Mouse (Mus musculus) embryonic facial prominence, embryonic 14.5 days (tissue): Measurements from ENCODE around the gene Lsamp. TPM values are rescaled to one million over a fixed set of nuclear protein-coding genes. Genes with fewer than 3 reads are reported as not detected.
A peak's percentile ranks its signal among the peaks of the same experiment; 100 is the strongest.

Experiments
- ATAC-seq: fragments of 200-750 bp; cut with Nextera tagmentation; 2 replicates; pipeline ENCODE4 v1.8.0; 2017; ENCODE audit warnings: low read depth, moderate number of reproducible peaks, moderate TSS enrichment
- DNase-seq: peaks from one replicate; pipeline ENCODE4 v3.0.0-alpha.2; 2015; ENCODE audit warnings: low spot score
- H3K27ac ChIP-seq: fragments of 300-500 bp; sonication (generic); replicated peaks from 2 replicates; pipeline ENCODE4 v1.5.1; 2014; ENCODE audit warnings: low read depth, mild to moderate bottlenecking, low read length, moderate library complexity
- H3K27me3 ChIP-seq: fragments of 300-500 bp; sonication (generic); replicated peaks from 2 replicates; pipeline ENCODE4 v1.6.1; 2014; ENCODE audit warnings: low read length; ENCODE audit not compliant: control insufficient read depth, insufficient read depth
- H3K36me3 ChIP-seq: fragments of 300-500 bp; sonication (generic); 2 replicates; pipeline ENCODE4 v1.6.1; 2014; ENCODE audit warnings: low read length, mixed read lengths; ENCODE audit not compliant: control insufficient read depth, insufficient read depth
- H3K4me1 ChIP-seq: fragments of 300-500 bp; sonication (generic); 2 replicates; pipeline ENCODE4 v1.6.1; 2014; ENCODE audit warnings: antibody characterized with exemption, low read length; ENCODE audit not compliant: control insufficient read depth, insufficient read depth
- H3K4me2 ChIP-seq: fragments of 300-500 bp; sonication (generic); 2 replicates; pipeline ENCODE4 v1.6.1; 2014; ENCODE audit warnings: low read depth, mild to moderate bottlenecking, low read length, moderate library complexity, mixed read lengths
- H3K4me3 ChIP-seq: fragments of 300-500 bp; sonication (generic); 2 replicates; pipeline ENCODE4 v1.5.1; 2014; ENCODE audit warnings: low read depth, mild to moderate bottlenecking, low read length
- H3K9ac ChIP-seq: fragments of 300-500 bp; sonication (generic); 2 replicates; pipeline ENCODE4 v1.6.1; 2014; ENCODE audit warnings: low read depth, mild to moderate bottlenecking, low read length, moderate library complexity, mixed read lengths
- H3K9me3 ChIP-seq: fragments of 300-500 bp; sonication (generic); 2 replicates; pipeline ENCODE4 v1.6.1; 2016; ENCODE audit warnings: low read length; ENCODE audit not compliant: control insufficient read depth
- WGBS: fragments of 180-500 bp; shearing (Covaris S2); extraction: QIAGEN DNeasy Blood & Tissue Kit; methylation state at CpG from one replicate; pipeline ENCODE4 v1.1.7; 2014; 5-methylcytosine and 5-hydroxymethylcytosine counted together
- polyA plus RNA-seq: library from polyadenylated mRNA; unstranded; fragments of >200 nt; fragmentation: Nextera tagmentation; extraction: Ambion mirVana; gene quantifications from 2 replicates; pipeline ENCODE4 v1.2.1, GENCODE M21; 2014

Gene Lsamp
- polyA plus RNA-seq, 1 experiment from 2014 or later, result 8.9 TPM

GRCm38 (mm10) chr16:40194401-40194800 lies 210.2 kb downstream of the Lsamp start:
- H3K27me3 ChIP-seq, result no peaks in the 10 kb centered on the region
- ATAC-seq (no peak), DNase-seq (no peak)
- no peaks in the 10 kb centered on the region for H3K36me3 ChIP-seq
- no peaks in the 10 kb centered on the region for H3K9me3 ChIP-seq
- no peaks in the 10 kb centered on the region for H3K4me1 ChIP-seq
- H3K4me3 ChIP-seq, result no peak overlapping the region
- WGBS, result 57% methylated on average over 3 of the region's 3 CpGs
- H3K9ac ChIP-seq, result no peak overlapping the region
- H3K27ac ChIP-seq, result no peak overlapping the region
- H3K4me2 ChIP-seq, result no peak overlapping the region

- Histone ChIP-seq H3K9me3 (no peaks in the 10 kb centered on the region), H3K4me3 (no peak overlapping the region), H3K9ac (no peak overlapping the region), H3K36me3 (no peaks in the 10 kb centered on the region), H3K4me1 (no peaks in the 10 kb centered on the region), H3K27ac (no peak overlapping the region), H3K27me3 (no peaks in the 10 kb centered on the region), H3K4me2 (no peak overlapping the region)
- WGBS, result 75% methylated on average over 2 of the region's 2 CpGs
- no peak for ATAC-seq
- DNase-seq, result no peak
Measured at GRCm38 (mm10) chr16:40194839-40195238, 210.7 kb downstream of the Lsamp start.

GRCm38 (mm10) chr16:40228627-40229026 lies 244.5 kb downstream of the Lsamp start:
- ATAC-seq, result no peak
- 73% methylated on average over 5 of the region's 5 CpGs for WGBS
- H3K27ac ChIP-seq, result no peak overlapping the region
- H3K9me3 ChIP-seq, result no peaks in the 10 kb centered on the region
- no peak for DNase-seq
- H3K4me3 ChIP-seq, result no peak overlapping the region
- H3K4me2 ChIP-seq, result no peak overlapping the region
- H3K9ac ChIP-seq, result no peak overlapping the region
- no peaks in the 10 kb centered on the region for H3K27me3 ChIP-seq
- H3K4me1 ChIP-seq, result no peaks in the 10 kb centered on the region
- H3K36me3 ChIP-seq, result no peaks in the 10 kb centered on the region

GRCm38 (mm10) chr16:40233066-40233465 lies 248.9 kb downstream of the Lsamp start:
- DNase-seq (no peak), ATAC-seq (no peak)
- Histone ChIP-seq H3K9me3 (no peaks in the 10 kb centered on the region), H3K27ac (no peak overlapping the region), H3K4me2 (no peak overlapping the region), H3K9ac (no peak overlapping the region), H3K27me3 (no peaks in the 10 kb centered on the region), H3K4me1 (no peaks in the 10 kb centered on the region), H3K4me3 (no peak overlapping the region), H3K36me3 (no peaks in the 10 kb centered on the region)
- WGBS, result 57% methylated on average over 2 of the region's 2 CpGs

- Histone ChIP-seq H3K4me3 (no peak overlapping the region), H3K4me1 (no peaks in the 10 kb centered on the region), H3K4me2 (no peak overlapping the region), H3K36me3 (no peaks in the 10 kb centered on the region), H3K27me3 (no peaks in the 10 kb centered on the region), H3K27ac (no peak overlapping the region), H3K9ac (no peak overlapping the region), H3K9me3 (no peaks in the 10 kb centered on the region)
- 69% methylated on average over 13 of the region's 13 CpGs for WGBS
- no peak for DNase-seq
- ATAC-seq, result no peak
Measured at GRCm38 (mm10) chr16:40234151-40234895, 250.2 kb downstream of the Lsamp start.

GRCm38 (mm10) chr16:40271859-40272258 lies 287.7 kb downstream of the Lsamp start:
- DNase-seq, result no peak
- no peak for ATAC-seq
- Histone ChIP-seq H3K36me3 (no peaks in the 10 kb centered on the region), H3K27ac (no peak overlapping the region), H3K4me3 (no peak overlapping the region), H3K9ac (no peak overlapping the region), H3K27me3 (no peaks in the 10 kb centered on the region), H3K4me2 (no peak overlapping the region), H3K4me1 (no peaks in the 10 kb centered on the region), H3K9me3 (no peaks in the 10 kb centered on the region)
- 80% methylated on average over 3 of the region's 3 CpGs for WGBS

- no peaks in the 10 kb centered on the region for H3K27me3 ChIP-seq
- H3K4me2 ChIP-seq, result no peak overlapping the region
- H3K27ac ChIP-seq, result no peak overlapping the region
- 58% methylated on average over 4 of the region's 4 CpGs for WGBS
- no peak overlapping the region for H3K4me3 ChIP-seq
- no peaks in the 10 kb centered on the region for H3K4me1 ChIP-seq
- DNase-seq (peak; percentile 26), ATAC-seq (no peak)
- no peaks in the 10 kb centered on the region for H3K9me3 ChIP-seq
- H3K36me3 ChIP-seq, result no peaks in the 10 kb centered on the region
- H3K9ac ChIP-seq, result no peak overlapping the region
Measured at GRCm38 (mm10) chr16:40290132-40290531, 306.0 kb downstream of the Lsamp start.

GRCm38 (mm10) chr16:40294296-40294882 lies 310.2 kb downstream of the Lsamp start:
- ATAC-seq (no peak), DNase-seq (no peak)
- Histone ChIP-seq H3K9me3 (no peaks in the 10 kb centered on the region), H3K36me3 (no peaks in the 10 kb centered on the region), H3K9ac (no peak overlapping the region), H3K4me3 (no peak overlapping the region), H3K4me2 (no peak overlapping the region), H3K27me3 (no peaks in the 10 kb centered on the region), H3K27ac (no peak overlapping the region), H3K4me1 (no peaks in the 10 kb centered on the region)
- WGBS, result 62% methylated on average over 4 of the region's 4 CpGs

- 72% methylated on average over 7 of the region's 7 CpGs for WGBS
- no peak overlapping the region for H3K4me2 ChIP-seq
- H3K4me3 ChIP-seq, result no peak overlapping the region
- peak; percentile 17 for DNase-seq
- no peak overlapping the region for H3K27ac ChIP-seq
- no peaks in the 10 kb centered on the region for H3K36me3 ChIP-seq
- no peaks in the 10 kb centered on the region for H3K27me3 ChIP-seq
- no peaks in the 10 kb centered on the region for H3K9me3 ChIP-seq
- no peak overlapping the region for H3K9ac ChIP-seq
- peak; percentile 57; the same call in 1 of the 2 replicates for ATAC-seq
- no peaks in the 10 kb centered on the region for H3K4me1 ChIP-seq
Measured at GRCm38 (mm10) chr16:40295240-40295639, 311.1 kb downstream of the Lsamp start.
